Mouse (Mus musculus) heart, embryonic 16.5 days (tissue): ENCODE results near the gene Alox12. TPM values are rescaled to one million over a fixed set of nuclear protein-coding genes. Genes with fewer than 3 reads are reported as not detected.
A peak's percentile ranks its signal among the peaks of the same experiment; 100 is the strongest.

Experiments
- ATAC-seq: fragments of 200-750 bp; cut with Nextera tagmentation; replicated peaks from 2 replicates; pipeline ENCODE4 v1.8.0; 2017; ENCODE audit warnings: moderate number of reproducible peaks; ENCODE audit not compliant: insufficient read depth, low FRiP score; ENCODE audit errors: extremely low read depth
- H3K27ac ChIP-seq: fragments of 300-500 bp; sonication (generic); 2 replicates; pipeline ENCODE4 v1.5.1; 2014; ENCODE audit warnings: mild to moderate bottlenecking, low read length, control low read depth, moderate library complexity
- H3K27me3 ChIP-seq: fragments of 300-500 bp; sonication (generic); 2 replicates; pipeline ENCODE4 v1.6.1; 2014; ENCODE audit warnings: low read length, mixed read lengths; ENCODE audit not compliant: control insufficient read depth, insufficient read depth
- H3K36me3 ChIP-seq: fragments of 300-500 bp; sonication (generic); 2 replicates; pipeline ENCODE4 v1.6.1; 2014; ENCODE audit not compliant: control insufficient read depth, insufficient read depth
- H3K4me1 ChIP-seq: fragments of 300-500 bp; sonication (generic); 2 replicates; pipeline ENCODE4 v1.6.1; 2014; ENCODE audit warnings: low read length, mixed read lengths; ENCODE audit not compliant: control insufficient read depth, insufficient read depth
- H3K4me2 ChIP-seq: fragments of 300-500 bp; sonication (generic); 2 replicates; pipeline ENCODE4 v1.6.1; 2014; ENCODE audit warnings: low read depth, mild to moderate bottlenecking, control low read depth, low read length
- H3K4me3 ChIP-seq: fragments of 300-500 bp; sonication (generic); 2 replicates; pipeline ENCODE4 v1.5.1; 2014; ENCODE audit warnings: mild to moderate bottlenecking, control low read depth, low read length
- H3K9ac ChIP-seq: fragments of 300-500 bp; sonication (generic); 2 replicates; pipeline ENCODE4 v1.6.1; 2014; ENCODE audit warnings: low read length, control low read depth
- H3K9me3 ChIP-seq: fragments of 300-500 bp; sonication (generic); replicated peaks from 2 replicates; pipeline ENCODE4 v1.6.1; 2016; ENCODE audit warnings: low read length; ENCODE audit not compliant: control insufficient read depth
- WGBS: fragments of 180-500 bp; shearing (Covaris S2); extraction: QIAGEN DNeasy Blood & Tissue Kit; methylation state at CpG from one replicate; pipeline ENCODE4 v1.1.7; 2014; 5-methylcytosine and 5-hydroxymethylcytosine counted together
- microRNA counts: library from miRNA; unstranded; fragments of <30 nt; microRNA quantifications from one replicate; lab custom pipeline; 2016
- microRNA-seq: library from miRNA; unstranded; fragments of <30 nt; microRNA quantifications from one replicate; pipeline ENCODE4, GENCODE M21; 2017
- polyA plus RNA-seq: library from polyadenylated mRNA; unstranded; fragments of >200 nt; fragmentation: Nextera tagmentation; extraction: Ambion mirVana; gene quantifications from 2 replicates; pipeline ENCODE4 v1.2.1, GENCODE M21; 2015

Alox12 gene
- polyA plus RNA-seq, 1 experiment from 2014 or later, result 3.5 TPM

DNA sequence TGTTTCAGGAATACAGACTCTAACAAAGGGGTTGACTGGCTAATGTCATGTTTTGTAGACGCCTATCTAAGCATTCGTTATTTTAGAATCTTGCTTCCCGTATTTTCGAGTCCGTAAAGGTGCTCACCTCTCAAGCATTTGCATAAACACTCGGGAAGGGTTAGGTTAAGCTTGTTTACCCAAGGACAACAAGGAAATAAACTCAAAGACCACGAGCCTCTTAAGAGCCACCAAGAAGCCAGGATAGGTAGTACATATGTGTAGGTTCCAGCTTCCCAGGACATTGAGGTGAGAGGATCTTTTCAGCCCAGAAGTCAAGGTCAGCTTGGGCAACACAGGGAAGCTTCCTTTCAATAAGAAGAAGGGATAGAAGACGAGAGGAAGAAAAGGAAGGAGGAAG is 56.0 kb downstream of the Alox12 start:
- no peak overlapping the region for H3K9ac ChIP-seq
- no peak overlapping the region for H3K4me2 ChIP-seq
- ATAC-seq, result no peak
- 74% methylated on average over 8 of the region's 8 CpGs for WGBS
- no peaks in the 10 kb centered on the region for H3K27me3 ChIP-seq
- H3K9me3 ChIP-seq, result no peaks in the 10 kb centered on the region; the same call in 1 of the 2 replicates
- H3K4me3 ChIP-seq, result no peak overlapping the region
- no peaks in the 10 kb centered on the region for H3K4me1 ChIP-seq
- no peaks in the 10 kb centered on the region for H3K36me3 ChIP-seq
- no peak overlapping the region for H3K27ac ChIP-seq

DNA sequence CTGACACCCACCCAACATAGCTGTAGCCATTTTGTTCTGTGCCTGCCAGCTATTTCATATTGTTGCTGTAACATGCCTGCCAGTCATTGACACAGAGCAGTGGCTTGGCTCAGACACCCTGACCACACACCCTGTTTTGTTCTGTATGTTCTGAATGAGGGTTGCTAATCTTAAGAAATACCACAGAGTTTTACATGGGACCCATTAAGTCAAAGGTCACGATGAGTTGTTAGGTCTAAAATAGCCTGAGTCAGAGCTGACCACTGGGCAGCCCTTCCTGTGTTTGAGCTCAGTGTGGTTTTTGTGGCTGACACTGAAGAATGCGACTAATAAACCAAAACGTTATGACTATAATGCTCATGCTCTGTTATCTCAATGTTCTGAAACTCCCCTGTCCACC is 56.8 kb downstream of the Alox12 start:
- no peaks in the 10 kb centered on the region for H3K27me3 ChIP-seq
- H3K4me1 ChIP-seq, result no peaks in the 10 kb centered on the region
- H3K9ac ChIP-seq, result no peak overlapping the region
- no peak overlapping the region for H3K27ac ChIP-seq
- H3K36me3 ChIP-seq, result no peaks in the 10 kb centered on the region
- 74% methylated on average over 3 of the region's 3 CpGs for WGBS
- H3K4me2 ChIP-seq, result no peak overlapping the region
- no peak overlapping the region for H3K4me3 ChIP-seq
- no peak for ATAC-seq
- H3K9me3 ChIP-seq, result no peaks in the 10 kb centered on the region; the same call in 1 of the 2 replicates

- H3K4me3 ChIP-seq, result no peak overlapping the region
- H3K27ac ChIP-seq, result no peak overlapping the region
- no peak overlapping the region for H3K9ac ChIP-seq
- no peaks in the 10 kb centered on the region for H3K27me3 ChIP-seq
- no peaks in the 10 kb centered on the region; the same call in 1 of the 2 replicates for H3K9me3 ChIP-seq
- H3K4me2 ChIP-seq, result no peak overlapping the region
- WGBS, result 47% methylated on average over 11 of the region's 11 CpGs
- no peaks in the 10 kb centered on the region for H3K4me1 ChIP-seq
- no peak for ATAC-seq
- no peaks in the 10 kb centered on the region for H3K36me3 ChIP-seq
Observed at GRCm38 (mm10) chr11:70193354-70194285, 61.5 kb downstream of the Alox12 start.

- Histone ChIP-seq H3K27me3 (no peaks in the 10 kb centered on the region), H3K4me1 (no peaks in the 10 kb centered on the region), H3K36me3 (no peaks in the 10 kb centered on the region), H3K9ac (no peak overlapping the region), H3K27ac (no peak overlapping the region), H3K4me3 (no peak overlapping the region), H3K4me2 (no peak overlapping the region), H3K9me3 (no peaks in the 10 kb centered on the region; the same call in 1 of the 2 replicates)
- 71% methylated on average over 4 of the region's 4 CpGs for WGBS
- no peak for ATAC-seq
Observed at GRCm38 (mm10) chr11:70192157-70192556, 63.0 kb downstream of the Alox12 start.

MicroRNAs within 50 kb of the gene (microRNA counts, 519-probe panel; counts per million panel counts)
- microRNA mmu-miR-195 (lab: Ali Mortazavi, UCI) (not detected), microRNA mmu-miR-497 (lab: Ali Mortazavi, UCI) (2,246 counts per million, percentile 40 among the panel's probes with 10 or more counts)

Small RNA genes lying within 50 kb of the gene (microRNA-seq; reads per million reads assigned to microRNA genes)
- gene Mir195a (690 reads per million, percentile 75 among the genes with 10 or more reads in this experiment), gene Mir497 (not detected), gene Mir497b (not detected)

Other genes starting within 250 kb of the Alox12 start
- gene Acadvl, start 239.9 kb downstream of the Alox12 start, polyA plus RNA-seq, result 276 and 298 TPM in 2 replicates
- gene Dlg4, start 238.4 kb downstream of the Alox12 start, polyA plus RNA-seq, result 4.6 and 4.7 TPM in 2 replicates
- gene Asgr1, start 201.3 kb downstream of the Alox12 start, polyA plus RNA-seq, result not detected in 2 replicates
- gene Asgr2, start 162.7 kb downstream of the Alox12 start, polyA plus RNA-seq, result 0.22 TPM in 1 of 2 replicates, not detected in the other
- 0.64 and 1.1 TPM in 2 replicates for gene Mgl2, start 125.0 kb downstream of the Alox12 start, polyA plus RNA-seq
- gene Clec10a, start 99.2 kb downstream of the Alox12 start, polyA plus RNA-seq, result 0.51 and 1.1 TPM in 2 replicates
- gene Slc16a11, start 42.6 kb downstream of the Alox12 start, polyA plus RNA-seq, result 0.33 and 0.41 TPM in 2 replicates
- gene Slc16a13, start 34.3 kb downstream of the Alox12 start, polyA plus RNA-seq, result 5.0 and 5.6 TPM in 2 replicates
- 18.1 and 20.2 TPM in 2 replicates for gene Bcl6b, start 25.6 kb downstream of the Alox12 start, polyA plus RNA-seq
- gene 0610010K14Rik, start 17.4 kb downstream of the Alox12 start, polyA plus RNA-seq, result 116 and 121 TPM in 2 replicates
- gene Gm21988, start 15.5 kb downstream of the Alox12 start, polyA plus RNA-seq, result 8.2 and 9.0 TPM in 2 replicates
- gene Rnasek, start 15.5 kb downstream of the Alox12 start, polyA plus RNA-seq, result 218 and 227 TPM in 2 replicates
- gene Alox12e, start 67.3 kb upstream of the Alox12 start, polyA plus RNA-seq, result 2.8 and 7.2 TPM in 2 replicates
- gene Alox15, start 96.7 kb upstream of the Alox12 start, polyA plus RNA-seq, result 0.56 and 1.1 TPM in 2 replicates
- 22.1 and 22.5 TPM in 2 replicates for gene Pelp1, start 154.7 kb upstream of the Alox12 start, polyA plus RNA-seq
- 9.5 and 11.7 TPM in 2 replicates for gene Arrb2, start 177.3 kb upstream of the Alox12 start, polyA plus RNA-seq
- gene Med11, start 196.6 kb upstream of the Alox12 start, polyA plus RNA-seq, result 25.2 and 27.8 TPM in 2 replicates
- 1.5 and 1.7 TPM in 2 replicates for gene Zmynd15, start 204.1 kb upstream of the Alox12 start, polyA plus RNA-seq
- gene Cxcl16, start 204.6 kb upstream of the Alox12 start, polyA plus RNA-seq, result 10.2 and 10.9 TPM in 2 replicates
- gene Tm4sf5, start 249.9 kb upstream of the Alox12 start, polyA plus RNA-seq, result 5.2 and 5.6 TPM in 2 replicates